Mouse (Mus musculus) limb, embryonic 13.5 days (tissue): ENCODE measurements around the gene Olfr309. TPM values are rescaled to one million over a fixed set of nuclear protein-coding genes. Genes with fewer than 3 reads are reported as not detected.
"Not testable (repeated sequence)": the region's sequence is repeated elsewhere in the genome, so short reads cannot be mapped to it uniquely, and the experiment has no call there.

Experiments used
- ATAC-seq: fragments of 200-750 bp; cut with Nextera tagmentation; 2 replicates; pipeline ENCODE4 v1.8.0; 2017; ENCODE audit warnings: low read depth, moderate number of reproducible peaks, moderate TSS enrichment; ENCODE audit not compliant: low FRiP score
- H3K27ac ChIP-seq: fragments of 300-500 bp; sonication (generic); 2 replicates; pipeline ENCODE4 v1.5.1; 2015; ENCODE audit warnings: inconsistent platforms, mild to moderate bottlenecking, moderate library complexity
- H3K27me3 ChIP-seq: fragments of 300-500 bp; sonication (generic); 2 replicates; pipeline ENCODE4 v1.6.1; 2015; ENCODE audit warnings: mild to moderate bottlenecking, inconsistent platforms
- H3K36me3 ChIP-seq: fragments of 300-500 bp; sonication (generic); 2 replicates; pipeline ENCODE4 v1.6.1; 2015; ENCODE audit warnings: inconsistent platforms, mild to moderate bottlenecking, moderate library complexity
- H3K4me1 ChIP-seq: fragments of 300-500 bp; sonication (generic); 2 replicates; pipeline ENCODE4 v1.6.1; 2015; ENCODE audit warnings: inconsistent platforms
- H3K4me2 ChIP-seq: fragments of 300-500 bp; sonication (generic); replicated peaks from 2 replicates; pipeline ENCODE4 v1.6.1; 2015; ENCODE audit warnings: inconsistent platforms, mild to moderate bottlenecking, moderate library complexity
- H3K4me3 ChIP-seq: fragments of 300-500 bp; sonication (generic); 2 replicates; pipeline ENCODE4 v1.5.1; 2015; ENCODE audit warnings: moderate library complexity, mild to moderate bottlenecking, inconsistent platforms
- H3K9ac ChIP-seq: fragments of 300-500 bp; sonication (generic); 2 replicates; pipeline ENCODE4 v1.6.1; 2015; ENCODE audit warnings: mild to moderate bottlenecking, inconsistent platforms
- H3K9me3 ChIP-seq: fragments of 300-500 bp; sonication (generic); 2 replicates; pipeline ENCODE4 v1.6.1; 2016; ENCODE audit warnings: inconsistent platforms
- WGBS: fragments of 180-500 bp; shearing (Covaris S2); methylation state at CpG from one replicate; pipeline ENCODE4 v1.1.7; 2015; 5-methylcytosine and 5-hydroxymethylcytosine counted together
- microRNA-seq: library from miRNA; unstranded; fragments of <30 nt; microRNA quantifications from one replicate; pipeline ENCODE4, GENCODE M21; 2016
- polyA plus RNA-seq: library from polyadenylated mRNA; unstranded; fragments of >200 nt; fragmentation: Nextera tagmentation; extraction: Ambion mirVana; gene quantifications from 2 replicates; pipeline ENCODE4 v1.2.1, GENCODE M21; 2015

Gene Olfr309
- not detected in 2 replicates for polyA plus RNA-seq

- Histone ChIP-seq H3K4me1 (no peaks in the 10 kb centered on the region), H3K27ac (no peak within 1 kb of the TSS), H3K9me3 (no peaks in the 10 kb centered on the region), H3K27me3 (no peaks in the 10 kb centered on the region), H3K4me2 (no peak within 1 kb of the TSS), H3K9ac (no peak within 1 kb of the TSS), H3K36me3 (no peaks in the 10 kb centered on the region), H3K4me3 (no peak within 1 kb of the TSS)
- WGBS, result 64% methylated on average over 2 of the region's 2 CpGs
- ATAC-seq, result no peak
Observed at GRCm38 (mm10) chr7:86313608-86314007, at the start of gene Olfr309. TSS of gene Olfr309 (minus strand) at chr7:86313708.

GRCm38 (mm10) chr7:86346296-86346695 lies 32.8 kb upstream of the Olfr309 start:
- 90% methylated on average over 9 of the region's 9 CpGs for WGBS
- H3K4me3 ChIP-seq, H3K4me1 ChIP-seq, H3K36me3 ChIP-seq, H3K27me3 ChIP-seq, H3K9ac ChIP-seq, ATAC-seq, H3K9me3 ChIP-seq, H3K27ac ChIP-seq, H3K4me2 ChIP-seq: not testable (repeated sequence)

GRCm38 (mm10) chr7:86344253-86344652 lies 30.7 kb upstream of the Olfr309 start:
- WGBS, result 67% methylated on average over 3 of the region's 3 CpGs

GRCm38 (mm10) chr7:86342881-86343565 lies 29.5 kb upstream of the Olfr309 start:
- H3K4me2 ChIP-seq, result no peak overlapping the region
- no peak overlapping the region for H3K4me3 ChIP-seq
- no peak for ATAC-seq
- H3K36me3 ChIP-seq, result no peaks in the 10 kb centered on the region
- no peaks in the 10 kb centered on the region for H3K27me3 ChIP-seq
- WGBS, result 74% methylated on average over 14 of the region's 14 CpGs
- H3K9me3 ChIP-seq, result no peaks in the 10 kb centered on the region
- no peak overlapping the region for H3K9ac ChIP-seq
- H3K4me1 ChIP-seq, result no peaks in the 10 kb centered on the region
- H3K27ac ChIP-seq, result no peak overlapping the region

More at GRCm38 (mm10) chr7:86344253-86344652, 30.7 kb upstream of the Olfr309 start:
- ATAC-seq, result no peak
- Histone ChIP-seq H3K27ac (no peak overlapping the region), H3K4me2 (no peak overlapping the region), H3K9ac (no peak overlapping the region), H3K4me1 (no peaks in the 10 kb centered on the region), H3K27me3 (no peaks in the 10 kb centered on the region), H3K36me3 (no peaks in the 10 kb centered on the region), H3K4me3 (no peak overlapping the region), H3K9me3 (peaks cover 3% of the 10 kb centered on the region; the same call in 1 of the 2 replicates)

GRCm38 (mm10) chr7:86337486-86337885 lies 24.0 kb upstream of the Olfr309 start, which contains the start of gene Olfr307:
TSS of gene Olfr307 (minus strand) at chr7:86337586.
- WGBS, result 80% methylated on average over 1 of the region's 1 CpGs
- H3K9me3 ChIP-seq, result no peaks in the 10 kb centered on the region
- H3K9ac ChIP-seq, result no peak within 1 kb of the TSS
- H3K4me1 ChIP-seq, result no peaks in the 10 kb centered on the region
- H3K27ac ChIP-seq, result no peak within 1 kb of the TSS
- H3K4me3 ChIP-seq, result no peak within 1 kb of the TSS
- H3K4me2 ChIP-seq, result no peak within 1 kb of the TSS
- no peak for ATAC-seq
- H3K36me3 ChIP-seq, result no peaks in the 10 kb centered on the region
- H3K27me3 ChIP-seq, result no peaks in the 10 kb centered on the region

- Histone ChIP-seq H3K9me3 (no peaks in the 10 kb centered on the region), H3K27me3 (no peaks in the 10 kb centered on the region), H3K9ac (no peak within 1 kb of the TSS), H3K4me2 (no peak within 1 kb of the TSS), H3K27ac (no peak within 1 kb of the TSS), H3K4me1 (no peaks in the 10 kb centered on the region), H3K4me3 (no peak within 1 kb of the TSS), H3K36me3 (no peaks in the 10 kb centered on the region)
- no peak for ATAC-seq
Observed at GRCm38 (mm10) chr7:86325530-86325929, 12.0 kb upstream of the Olfr309 start, which contains the start of gene Olfr308. TSS of gene Olfr308 (minus strand) at chr7:86325630.

GRCm38 (mm10) chr7:86321323-86321722 lies 7.8 kb upstream of the Olfr309 start:
- H3K27ac ChIP-seq, result no peak overlapping the region
- H3K4me1 ChIP-seq, result no peaks in the 10 kb centered on the region
- no peaks in the 10 kb centered on the region for H3K9me3 ChIP-seq
- no peak overlapping the region for H3K4me3 ChIP-seq
- no peak for ATAC-seq
- WGBS, result 77% methylated on average over 2 of the region's 2 CpGs
- no peaks in the 10 kb centered on the region for H3K27me3 ChIP-seq
- no peaks in the 10 kb centered on the region for H3K36me3 ChIP-seq
- no peak overlapping the region for H3K4me2 ChIP-seq
- H3K9ac ChIP-seq, result no peak overlapping the region

GRCm38 (mm10) chr7:86277072-86277471 lies 36.4 kb downstream of the Olfr309 start, which contains the start of gene Olfr310:
TSS of gene Olfr310 (minus strand) at chr7:86277172.
- WGBS, result 45% methylated on average over 1 of the region's 1 CpGs
- no peak within 1 kb of the TSS for H3K4me3 ChIP-seq
- no peaks in the 10 kb centered on the region for H3K4me1 ChIP-seq
- H3K27ac ChIP-seq, result no peak within 1 kb of the TSS
- no peaks in the 10 kb centered on the region for H3K9me3 ChIP-seq
- no peak for ATAC-seq
- H3K27me3 ChIP-seq, result no peaks in the 10 kb centered on the region
- no peaks in the 10 kb centered on the region for H3K36me3 ChIP-seq
- no peak within 1 kb of the TSS for H3K9ac ChIP-seq
- H3K4me2 ChIP-seq, result no peak within 1 kb of the TSS

Small RNA genes lying within 50 kb of the gene (microRNA-seq; reads per million reads assigned to microRNA genes)
- gene Gm23192, result not detected

Other genes starting within 250 kb of the Olfr309 start
- gene Vmn2r75, start 141.9 kb downstream of the Olfr309 start, polyA plus RNA-seq, result not detected in 2 replicates
- gene Vmn2r76, start 67.4 kb downstream of the Olfr309 start, polyA plus RNA-seq, result not detected in 2 replicates
- not detected in 2 replicates for gene Olfr310, start 36.5 kb downstream of the Olfr309 start, polyA plus RNA-seq
- not detected in 2 replicates for gene Olfr308, start 11.9 kb upstream of the Olfr309 start, polyA plus RNA-seq
- not detected in 2 replicates for gene Olfr307, start 23.9 kb upstream of the Olfr309 start, polyA plus RNA-seq
- gene Olfr305, start 53.2 kb upstream of the Olfr309 start, polyA plus RNA-seq, result not detected in 2 replicates
- gene Olfr304, start 73.0 kb upstream of the Olfr309 start, polyA plus RNA-seq, result not detected in 2 replicates
- not detected in 2 replicates for gene Olfr303, start 84.1 kb upstream of the Olfr309 start, polyA plus RNA-seq
- not detected in 2 replicates for gene Olfr301, start 90.1 kb upstream of the Olfr309 start, polyA plus RNA-seq
- not detected in 2 replicates for gene Olfr299, start 146.2 kb upstream of the Olfr309 start, polyA plus RNA-seq
- gene Olfr298, start 178.8 kb upstream of the Olfr309 start, polyA plus RNA-seq, result not detected in 2 replicates
- not detected in 2 replicates for gene Olfr297, start 206.3 kb upstream of the Olfr309 start, polyA plus RNA-seq